Mouse (Mus musculus): ENCODE results near the gene Mttp. TPM values are rescaled to one million over a fixed set of nuclear protein-coding genes. Genes with fewer than 3 reads are reported as not detected.

Gene Mttp
- total RNA-seq, 1 experiment from 2014 or later: 4.3 TPM

GRCm38 (mm10) chr3:138040938-138041337 lies 103.8 kb downstream of the Mttp start:
- ATAC-seq (replicated peaks in 1 of 2; ENCODE audit: insufficient read depth in 1 of 2, low FRiP score in 2 of 2, low TSS enrichment in 1 of 2, low read depth in 1 of 2, poor library complexity in 2 of 2, severe bottlenecking in 2 of 2): no peak

Other genes starting within 250 kb of the Mttp start
- 85.1 and 90.1 TPM in 2 replicates for gene Lamtor3, start 226.5 kb downstream of the Mttp start, total RNA-seq (2017)
- gene Dapp1, start 163.4 kb downstream of the Mttp start, total RNA-seq (2017): 442 and 504 TPM in 2 replicates
- gene 1110002E22Rik, start 79.9 kb downstream of the Mttp start, total RNA-seq (2017): 0.05 TPM in 1 of 2 replicates, not detected in the other
- gene Gm5105, start 77.6 kb downstream of the Mttp start, total RNA-seq (2017): not detected in 2 replicates
- gene Trmt10a, start 1.5 kb downstream of the Mttp start, total RNA-seq (2017): 19.1 and 27.1 TPM in 2 replicates
- not detected in 2 replicates for gene 4930579F01Rik, start 48.9 kb upstream of the Mttp start, total RNA-seq (2017)
- gene Adh7, start 72.8 kb upstream of the Mttp start, total RNA-seq (2017): not detected in 2 replicates
- gene Adh1, start 116.0 kb upstream of the Mttp start, total RNA-seq (2017): not detected in 2 replicates
- gene Adh6a, start 168.3 kb upstream of the Mttp start, total RNA-seq (2017): not detected in 2 replicates
- gene Adh6b, start 196.8 kb upstream of the Mttp start, total RNA-seq (2017): not detected in 2 replicates

Data from hematopoietic stem cell, adult 5-6 weeks (primary cell).